Mouse (Mus musculus): ENCODE results near the gene Lce1d. TPM values are rescaled to one million over a fixed set of nuclear protein-coding genes. Genes with fewer than 3 reads are reported as not detected.

Gene Lce1d
- polyA plus RNA-seq, 1 experiment: not detected

DNA sequence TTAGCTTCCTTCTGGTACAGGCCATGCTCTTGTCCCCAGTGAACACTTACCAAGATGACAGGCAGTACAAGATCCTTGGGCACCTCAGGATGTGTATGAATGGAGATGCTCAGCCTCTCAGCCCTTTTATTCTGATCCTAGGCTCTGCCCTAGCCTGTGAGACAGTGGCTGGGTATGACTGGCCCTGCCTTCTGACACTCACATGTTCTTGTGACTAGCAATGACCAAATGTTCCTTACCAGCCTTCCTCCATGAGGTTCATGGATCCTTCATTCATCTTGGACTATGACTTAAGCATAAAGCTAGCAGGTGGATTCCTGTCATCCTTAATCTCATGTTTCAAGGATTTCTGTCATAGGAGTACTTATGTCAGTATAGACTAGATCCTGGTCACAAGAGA is 16.8 kb downstream of the Lce1d start, which contains the start of gene Lce1a2:
Gene Lce1a2, minus strand, starts transcription at position 101 of the 400 bp plus-strand sequence.
- Histone ChIP-seq H3K27ac (ENCODE audit: control insufficient read depth, insufficient read depth, low read depth, low read length, poor library complexity) (no peak within 1 kb of the TSS), H3K4me1 (ENCODE audit: control insufficient read depth, insufficient read depth, low read length) (no peaks in the 10 kb centered on the region), H3K4me3 (replicated peaks; ENCODE audit: control insufficient read depth, low read depth, low read length) (no peak within 1 kb of the TSS)
- TF ChIP-seq CTCF (IDR thresholded peaks at IDR 0.05; ENCODE audit: control insufficient read depth, insufficient read depth, low read length) (no peak), POLR2A (IDR thresholded peaks at IDR 0.05; ENCODE audit: borderline replicate concordance, control insufficient read depth, low read depth, low read length) (no peak)

DNA sequence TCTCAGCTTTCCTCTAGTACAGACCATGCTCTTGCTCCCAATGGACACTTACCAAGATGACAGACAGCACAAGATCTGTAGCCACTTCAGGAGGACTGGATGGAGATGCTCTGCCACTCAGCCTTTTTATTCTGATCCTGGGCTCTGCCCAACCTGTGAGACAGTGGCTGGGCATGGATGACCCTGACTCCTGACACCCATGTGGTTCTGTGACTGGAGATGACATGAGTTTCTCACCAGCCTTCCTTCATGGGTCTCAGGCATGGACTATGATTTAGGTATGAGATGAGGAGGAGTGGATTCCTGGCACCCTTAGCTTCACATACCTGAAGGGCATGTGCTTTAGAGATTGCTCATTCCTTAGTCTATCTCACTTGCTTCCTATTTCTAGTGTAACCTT is 30.2 kb downstream of the Lce1d start, which contains the start of gene Lce1b:
Gene Lce1b, minus strand, starts transcription at position 101 of the 400 bp plus-strand sequence.
- TF ChIP-seq CTCF (IDR thresholded peaks at IDR 0.05; ENCODE audit: control insufficient read depth, insufficient read depth, low read length) (no peak), POLR2A (IDR thresholded peaks at IDR 0.05; ENCODE audit: borderline replicate concordance, control insufficient read depth, low read depth, low read length) (no peak)
- Histone ChIP-seq H3K4me1 (ENCODE audit: control insufficient read depth, insufficient read depth, low read length) (no peaks in the 10 kb centered on the region), H3K4me3 (replicated peaks; ENCODE audit: control insufficient read depth, low read depth, low read length) (no peak within 1 kb of the TSS), H3K27ac (ENCODE audit: control insufficient read depth, insufficient read depth, low read depth, low read length, poor library complexity) (no peak within 1 kb of the TSS)

DNA sequence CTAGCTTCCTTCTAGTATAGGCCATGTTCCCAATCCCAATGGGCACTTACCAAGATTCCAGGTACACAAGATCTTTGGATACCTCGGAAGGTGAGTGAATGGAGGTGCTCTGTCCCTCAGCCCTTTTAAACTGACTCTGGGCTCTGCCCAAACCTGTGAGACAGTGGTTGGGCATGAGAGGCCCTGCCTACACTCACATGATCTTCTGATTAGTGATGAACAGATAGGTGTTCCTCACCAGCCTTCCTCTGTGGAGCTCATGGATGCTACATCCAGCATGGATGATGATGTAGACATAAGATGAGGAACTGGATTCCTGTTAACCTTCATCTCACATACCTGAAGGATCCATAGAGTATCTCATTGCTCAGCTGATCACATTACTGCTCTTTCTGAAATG is 38.8 kb downstream of the Lce1d start, which contains the start of gene Lce1a1:
Gene Lce1a1, minus strand, starts transcription at position 101 of the 400 bp plus-strand sequence.
- Histone ChIP-seq H3K4me3 (replicated peaks; ENCODE audit: control insufficient read depth, low read depth, low read length) (no peak within 1 kb of the TSS), H3K4me1 (ENCODE audit: control insufficient read depth, insufficient read depth, low read length) (no peaks in the 10 kb centered on the region), H3K27ac (ENCODE audit: control insufficient read depth, insufficient read depth, low read depth, low read length, poor library complexity) (no peak within 1 kb of the TSS)
- no peak for TF ChIP-seq CTCF (IDR thresholded peaks at IDR 0.05; ENCODE audit: control insufficient read depth, insufficient read depth, low read length)
- no peak for TF ChIP-seq POLR2A (IDR thresholded peaks at IDR 0.05; ENCODE audit: borderline replicate concordance, control insufficient read depth, low read depth, low read length)
- WGBS: 70% methylated on average over 1 of the region's 1 CpGs

DNA sequence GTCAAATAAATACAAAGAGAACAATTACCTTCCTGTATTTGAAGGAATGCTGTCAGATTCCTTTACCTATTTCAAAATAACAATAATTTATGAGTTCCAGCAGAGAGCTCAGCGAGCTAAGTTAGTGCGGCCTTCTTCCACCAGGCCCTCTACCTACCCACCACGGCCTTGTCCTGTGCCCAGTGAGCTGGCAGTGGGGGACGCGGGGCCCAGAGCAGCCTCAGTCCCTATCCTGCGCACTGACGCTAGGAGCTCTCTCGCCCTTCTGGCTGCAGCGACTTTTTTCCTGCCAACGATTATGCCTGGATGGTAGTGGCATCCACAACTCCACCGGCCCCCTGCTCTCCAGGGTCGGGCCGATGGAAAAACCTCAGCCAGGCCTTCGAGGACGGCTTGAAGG is 47.2 kb downstream of the Lce1d start:
- TF ChIP-seq POLR2A (IDR thresholded peaks at IDR 0.05; ENCODE audit: borderline replicate concordance, control insufficient read depth, low read depth, low read length) (no peak), CTCF (IDR thresholded peaks at IDR 0.05; ENCODE audit: control insufficient read depth, insufficient read depth, low read length) (no peak)
- Histone ChIP-seq H3K4me1 (ENCODE audit: control insufficient read depth, insufficient read depth, low read length) (no peaks in the 10 kb centered on the region), H3K4me3 (replicated peaks; ENCODE audit: control insufficient read depth, low read depth, low read length) (no peak overlapping the region), H3K27ac (ENCODE audit: control insufficient read depth, insufficient read depth, low read depth, low read length, poor library complexity) (no peak overlapping the region)
- 85% methylated on average over 15 of the region's 15 CpGs for WGBS

DNA sequence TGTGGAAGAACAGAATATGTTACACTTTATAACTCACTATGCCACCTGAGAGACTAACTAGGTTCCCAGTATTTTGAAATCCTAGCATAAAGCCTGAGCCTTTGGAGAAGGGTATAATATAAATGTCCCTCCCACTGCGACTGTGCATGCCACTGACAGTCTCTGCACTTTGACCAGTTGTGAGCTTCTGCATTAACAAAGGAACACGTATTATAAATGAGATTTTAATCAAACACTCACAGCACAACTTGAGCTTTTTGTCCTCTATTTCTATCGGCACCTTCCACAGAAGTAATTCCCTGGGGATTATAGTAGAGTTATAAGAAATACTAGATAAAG is 48.4 kb downstream of the Lce1d start:
- H3K27ac ChIP-seq (ENCODE audit: control insufficient read depth, insufficient read depth, low read depth, low read length, poor library complexity): no peak overlapping the region
- TF ChIP-seq CTCF (IDR thresholded peaks at IDR 0.05; ENCODE audit: control insufficient read depth, insufficient read depth, low read length) (no peak), POLR2A (IDR thresholded peaks at IDR 0.05; ENCODE audit: borderline replicate concordance, control insufficient read depth, low read depth, low read length) (no peak)
- H3K4me1 ChIP-seq (ENCODE audit: control insufficient read depth, insufficient read depth, low read length): no peaks in the 10 kb centered on the region
- H3K4me3 ChIP-seq (replicated peaks; ENCODE audit: control insufficient read depth, low read depth, low read length): no peak overlapping the region
- WGBS: 73% methylated on average over 3 of the region's 3 CpGs

DNA sequence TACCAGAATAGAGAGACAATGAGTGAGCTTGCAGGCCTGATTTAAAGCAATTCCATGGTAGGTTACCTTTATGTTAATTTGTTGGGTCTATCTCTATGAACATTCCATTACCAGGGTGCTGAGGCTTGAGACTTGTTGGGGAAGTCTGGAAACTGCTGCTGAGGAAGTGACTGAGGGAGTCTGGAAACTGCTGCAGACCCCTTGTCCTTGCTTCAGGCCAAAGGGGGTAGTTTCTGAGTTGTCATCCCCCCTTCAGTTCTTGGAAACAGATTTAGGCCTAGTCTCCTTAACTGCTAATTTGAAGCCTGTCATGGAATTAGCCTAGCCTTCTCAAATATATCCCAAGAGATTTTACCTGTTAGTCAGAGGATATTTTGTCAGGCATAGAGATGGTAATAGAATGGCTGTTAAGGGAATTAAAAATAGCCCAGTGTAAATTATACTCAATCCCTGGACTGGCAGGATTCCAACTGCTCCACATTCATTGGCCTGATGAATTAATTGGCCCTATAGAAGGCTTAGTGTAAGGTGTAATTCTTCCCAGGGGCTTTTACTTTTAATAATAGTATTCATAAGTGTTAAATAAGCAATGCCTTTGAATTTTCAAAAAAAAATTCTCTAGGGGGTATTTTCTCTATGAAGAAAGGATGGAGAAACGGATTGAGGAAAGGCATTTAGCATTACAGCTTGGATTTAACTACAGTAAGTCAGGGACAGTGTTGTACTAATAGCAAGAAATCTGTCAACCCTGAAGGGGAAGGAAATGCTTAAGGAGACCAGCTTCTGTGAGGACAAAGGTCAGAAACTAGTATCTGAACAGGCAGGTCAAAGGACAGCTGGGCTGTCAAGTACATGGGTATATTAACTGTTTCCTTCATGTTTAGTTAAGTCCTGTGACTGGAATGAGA is 49.0 kb downstream of the Lce1d start:
- Histone ChIP-seq H3K4me1 (ENCODE audit: control insufficient read depth, insufficient read depth, low read length) (no peaks in the 10 kb centered on the region), H3K27ac (ENCODE audit: control insufficient read depth, insufficient read depth, low read depth, low read length, poor library complexity) (no peak overlapping the region), H3K4me3 (replicated peaks; ENCODE audit: control insufficient read depth, low read depth, low read length) (no peak overlapping the region)
- TF ChIP-seq POLR2A (IDR thresholded peaks at IDR 0.05; ENCODE audit: borderline replicate concordance, control insufficient read depth, low read depth, low read length) (no peak), CTCF (IDR thresholded peaks at IDR 0.05; ENCODE audit: control insufficient read depth, insufficient read depth, low read length) (no peak)
- WGBS: 39% methylated on average over 1 of the region's 1 CpGs

Other genes with a start within 250 kb of the Lce1d start
- gene Sprr1b, start 248.4 kb downstream of the Lce1d start, polyA plus RNA-seq (2011; ENCODE audit: insufficient read depth, insufficient read length, low replicate concordance, missing spikeins): not detected in 2 replicates
- not detected in 2 replicates for gene Sprr3, start 228.5 kb downstream of the Lce1d start, polyA plus RNA-seq (2011; ENCODE audit: insufficient read depth, insufficient read length, low replicate concordance, missing spikeins)
- not detected in 2 replicates for gene Sprr1a, start 201.3 kb downstream of the Lce1d start, polyA plus RNA-seq (2011; ENCODE audit: insufficient read depth, insufficient read length, low replicate concordance, missing spikeins)
- gene Sprr4, start 186.7 kb downstream of the Lce1d start, polyA plus RNA-seq (2011; ENCODE audit: insufficient read depth, insufficient read length, low replicate concordance, missing spikeins): not detected in 2 replicates
- not detected in 2 replicates for gene 2310046K23Rik, start 152.7 kb downstream of the Lce1d start, polyA plus RNA-seq (2011; ENCODE audit: insufficient read depth, insufficient read length, low replicate concordance, missing spikeins)
- gene Ivl, start 113.5 kb downstream of the Lce1d start, polyA plus RNA-seq (2011; ENCODE audit: insufficient read depth, insufficient read length, low replicate concordance, missing spikeins): not detected in 2 replicates
- not detected in 2 replicates for gene Smcp, start 98.2 kb downstream of the Lce1d start, polyA plus RNA-seq (2011; ENCODE audit: insufficient read depth, insufficient read length, low replicate concordance, missing spikeins)
- gene 2210017I01Rik, start 79.7 kb downstream of the Lce1d start, polyA plus RNA-seq (2011; ENCODE audit: insufficient read depth, insufficient read length, low replicate concordance, missing spikeins): not detected in 2 replicates
- not detected in 2 replicates for gene Lce6a, start 65.5 kb downstream of the Lce1d start, polyA plus RNA-seq (2011; ENCODE audit: insufficient read depth, insufficient read length, low replicate concordance, missing spikeins)
- not detected in 2 replicates for gene Lce1a1, start 38.9 kb downstream of the Lce1d start, polyA plus RNA-seq (2011; ENCODE audit: insufficient read depth, insufficient read length, low replicate concordance, missing spikeins)
- gene Lce1b, start 30.3 kb downstream of the Lce1d start, polyA plus RNA-seq (2011; ENCODE audit: insufficient read depth, insufficient read length, low replicate concordance, missing spikeins): not detected in 2 replicates
- gene Lce1a2, start 16.9 kb downstream of the Lce1d start, polyA plus RNA-seq (2011; ENCODE audit: insufficient read depth, insufficient read length, low replicate concordance, missing spikeins): not detected in 2 replicates
- not detected in 2 replicates for gene Lce1c, start 8.0 kb downstream of the Lce1d start, polyA plus RNA-seq (2011; ENCODE audit: insufficient read depth, insufficient read length, low replicate concordance, missing spikeins)
- not detected in 2 replicates for gene Lce1e, start 21.9 kb upstream of the Lce1d start, polyA plus RNA-seq (2011; ENCODE audit: insufficient read depth, insufficient read length, low replicate concordance, missing spikeins)
- gene Lce1f, start 33.1 kb upstream of the Lce1d start, polyA plus RNA-seq (2011; ENCODE audit: insufficient read depth, insufficient read length, low replicate concordance, missing spikeins): not detected in 2 replicates
- not detected in 2 replicates for gene Gm38119, start 51.9 kb upstream of the Lce1d start, polyA plus RNA-seq (2011; ENCODE audit: insufficient read depth, insufficient read length, low replicate concordance, missing spikeins)
- not detected in 2 replicates for gene Lce1g, start 65.1 kb upstream of the Lce1d start, polyA plus RNA-seq (2011; ENCODE audit: insufficient read depth, insufficient read length, low replicate concordance, missing spikeins)
- not detected in 2 replicates for gene Lce1h, start 77.9 kb upstream of the Lce1d start, polyA plus RNA-seq (2011; ENCODE audit: insufficient read depth, insufficient read length, low replicate concordance, missing spikeins)
- gene Lce1i, start 91.7 kb upstream of the Lce1d start, polyA plus RNA-seq (2011; ENCODE audit: insufficient read depth, insufficient read length, low replicate concordance, missing spikeins): not detected in 2 replicates
- gene Lce1j, start 103.3 kb upstream of the Lce1d start, polyA plus RNA-seq (2011; ENCODE audit: insufficient read depth, insufficient read length, low replicate concordance, missing spikeins): not detected in 2 replicates
- not detected in 2 replicates for gene Lce1k, start 120.7 kb upstream of the Lce1d start, polyA plus RNA-seq (2011; ENCODE audit: insufficient read depth, insufficient read length, low replicate concordance, missing spikeins)
- not detected in 2 replicates for gene Kprp, start 140.0 kb upstream of the Lce1d start, polyA plus RNA-seq (2011; ENCODE audit: insufficient read depth, insufficient read length, low replicate concordance, missing spikeins)
- not detected in 2 replicates for gene Lce1l, start 164.1 kb upstream of the Lce1d start, polyA plus RNA-seq (2011; ENCODE audit: insufficient read depth, insufficient read length, low replicate concordance, missing spikeins)
- gene 2310050C09Rik, start 183.0 kb upstream of the Lce1d start, polyA plus RNA-seq (2011; ENCODE audit: insufficient read depth, insufficient read length, low replicate concordance, missing spikeins): not detected in 2 replicates
- not detected in 2 replicates for gene Lce3a, start 239.0 kb upstream of the Lce1d start, polyA plus RNA-seq (2011; ENCODE audit: insufficient read depth, insufficient read length, low replicate concordance, missing spikeins)
- not detected in 2 replicates for gene Lce3b, start 245.8 kb upstream of the Lce1d start, polyA plus RNA-seq (2011; ENCODE audit: insufficient read depth, insufficient read length, low replicate concordance, missing spikeins)